Mouse (Mus musculus): ENCODE results near the gene Tmem126b.

The Tmem126b gene

DNA sequence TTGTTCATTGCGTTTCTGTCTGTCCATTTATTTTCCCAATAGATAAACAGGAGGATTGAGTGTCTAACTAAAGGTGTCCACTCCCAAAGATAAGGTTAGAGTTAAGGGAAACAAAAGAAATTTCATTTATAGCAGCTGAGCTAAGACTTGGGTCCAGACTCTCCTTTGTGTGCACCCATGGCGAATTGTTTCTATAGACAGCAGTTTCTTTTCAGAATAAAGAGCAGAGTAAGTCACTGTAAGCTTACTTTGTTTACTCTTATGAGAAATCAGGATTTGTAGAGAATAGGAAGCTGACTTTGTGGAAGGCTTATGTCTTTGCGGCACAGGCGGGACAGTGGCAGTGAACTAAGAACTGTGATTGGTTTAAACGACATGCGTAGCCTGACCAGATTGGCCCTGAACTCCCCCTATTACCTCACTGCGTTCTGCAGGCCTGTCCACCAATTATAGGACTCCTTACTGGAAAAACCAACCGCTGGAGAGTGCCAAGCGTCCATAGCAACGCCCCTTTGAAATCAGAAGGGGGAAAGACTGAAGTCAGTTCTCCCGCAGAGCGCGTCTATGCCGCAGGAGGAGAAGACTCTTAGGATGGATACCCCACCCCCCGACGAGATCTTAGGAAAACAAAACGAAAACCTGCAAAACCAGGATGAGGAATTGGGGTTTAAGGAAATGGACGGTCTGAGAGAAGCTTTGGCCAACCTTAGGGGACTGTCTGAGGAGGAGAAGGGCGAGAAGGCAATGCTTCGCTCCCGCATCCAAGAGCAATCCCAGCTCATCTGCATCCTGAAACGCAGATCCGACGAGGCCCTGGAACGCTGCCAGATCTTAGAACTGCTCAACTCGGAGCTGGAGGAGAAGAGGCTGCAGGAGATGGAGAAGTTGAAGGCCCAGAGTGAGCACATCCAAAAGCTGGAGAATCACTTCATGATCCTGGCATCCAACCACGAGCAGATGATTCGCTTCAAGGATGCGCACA is 49.5 kb downstream of the Tmem126b start, which contains the start of gene Ccdc89:
Gene Ccdc89, plus strand, starts transcription at position 558 of the 982 bp plus-strand sequence.
- peak; percentile 83 for DNase-seq (ENCODE audit: low spot score)
